Mouse (Mus musculus): ENCODE results near the gene Olfr51.
A peak's percentile ranks its signal among the peaks of the same experiment; 100 is the strongest.
"Not testable (repeated sequence)": the region's sequence is repeated elsewhere in the genome, so short reads cannot be mapped to it uniquely, and the experiment has no call there.

Olfr51 gene

DNA sequence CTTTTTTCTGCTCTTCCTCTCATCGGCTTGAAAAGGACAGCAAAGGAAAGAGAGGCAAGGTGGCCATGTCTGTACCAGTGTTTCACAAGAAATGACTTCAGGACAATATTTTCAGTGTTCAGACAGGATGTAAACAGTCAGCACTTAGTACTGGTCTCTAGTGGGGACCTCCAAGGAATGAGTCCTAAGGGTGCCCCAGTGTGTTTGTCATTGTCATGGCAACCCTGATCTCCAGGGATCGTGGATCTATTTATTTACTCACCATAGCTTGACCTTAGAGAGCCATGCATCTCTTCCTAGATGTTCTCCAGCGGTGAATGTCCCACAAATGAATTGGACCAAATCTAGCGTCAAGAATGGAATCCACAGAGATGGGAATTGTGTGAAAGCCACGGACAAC lies at the start of gene Olfr51:
Gene Olfr51 (plus strand): TSS at position 301 of the 400 bp plus-strand sequence.
- no peak for DNase-seq (ENCODE audit: low read depth)

DNA sequence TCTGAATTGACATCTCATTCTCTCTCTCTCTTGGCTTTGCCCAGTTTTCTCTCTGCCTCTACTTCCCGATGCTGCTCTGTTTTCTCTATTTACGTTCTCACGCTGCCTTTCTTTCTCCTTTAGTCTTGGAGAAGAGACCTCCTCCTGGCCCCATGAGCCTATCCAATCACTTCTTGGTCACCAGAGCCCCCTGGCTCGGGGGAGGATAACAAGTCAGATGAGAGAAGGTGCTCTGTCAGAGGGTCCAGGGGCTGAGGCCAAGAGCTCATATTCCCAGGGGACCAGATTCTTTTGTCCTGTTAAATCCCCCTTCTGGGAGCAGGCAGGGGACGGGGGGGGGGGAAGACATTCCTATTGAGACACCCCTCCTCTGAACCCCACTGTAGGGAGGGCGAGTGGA lies 49.7 kb upstream of the Olfr51 start, which contains the start of gene Prop1:
Gene Prop1 (minus strand): TSS at position 101 of the 400 bp plus-strand sequence.
- DNase-seq (ENCODE audit: low read depth): no peak

DNA sequence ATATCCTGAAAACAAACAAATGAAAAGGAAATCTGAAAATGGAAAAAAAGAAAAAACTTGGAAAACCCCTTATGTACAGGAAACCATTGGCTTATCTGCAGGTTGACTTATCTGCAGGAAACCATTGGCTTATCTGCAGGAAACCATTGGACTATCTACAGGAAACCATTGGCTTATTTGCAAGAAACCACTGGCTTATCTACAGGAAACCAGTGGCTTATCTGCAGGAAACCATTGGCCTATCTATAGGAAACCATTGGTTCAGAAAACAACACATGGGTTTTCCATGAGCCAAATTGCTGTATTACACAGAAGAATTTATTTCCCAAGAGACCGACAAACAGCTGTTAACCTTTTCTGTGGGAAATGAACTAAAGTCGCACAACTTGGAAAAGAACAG lies 38.5 kb upstream of the Olfr51 start:
- peak; percentile 59 for DNase-seq (ENCODE audit: low read depth)

DNA sequence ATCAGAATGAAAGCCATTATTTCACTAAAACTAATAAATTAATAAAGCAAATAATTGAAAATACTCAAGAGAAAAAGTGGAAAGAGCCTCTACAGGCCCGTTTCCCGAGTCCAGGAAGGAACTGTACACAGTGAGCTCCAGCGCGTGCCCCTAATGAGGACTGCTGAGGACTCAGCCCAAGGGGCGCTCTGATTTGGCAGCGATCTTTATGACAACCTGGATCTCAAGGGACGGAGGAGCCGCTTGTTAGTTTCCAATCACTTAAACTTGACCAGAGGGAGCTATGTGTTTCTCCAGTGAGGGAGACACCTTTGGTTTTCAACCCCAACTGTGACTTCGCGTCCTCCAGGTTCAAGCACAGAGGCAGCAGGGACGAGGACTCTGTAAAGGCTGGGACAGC lies 37.2 kb upstream of the Olfr51 start, which contains the start of gene Olfr1378:
Gene Olfr1378 (plus strand): TSS at position 301 of the 400 bp plus-strand sequence.
- no peak for DNase-seq (ENCODE audit: low read depth)

DNA sequence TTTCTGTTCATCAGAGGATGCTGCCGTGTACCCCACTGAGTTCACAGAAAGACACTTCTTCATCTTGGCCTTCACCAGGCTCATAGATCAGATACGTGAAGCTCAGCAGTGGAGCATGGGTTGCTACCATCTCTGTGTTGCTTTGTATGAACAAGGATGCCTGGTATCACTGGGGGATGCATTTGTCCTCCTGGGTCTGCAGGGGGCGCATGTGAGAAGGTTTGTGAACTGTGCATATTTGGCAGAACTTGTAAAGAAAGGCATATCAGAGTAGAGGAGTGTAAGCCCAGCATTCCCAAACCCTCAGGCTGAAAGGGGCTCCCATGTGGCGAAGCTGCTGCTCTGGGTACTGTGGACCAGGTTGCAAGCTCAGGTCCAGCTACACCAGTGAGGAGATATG lies 26.2 kb upstream of the Olfr51 start:
- DNase-seq (ENCODE audit: low read depth): no peak

DNA sequence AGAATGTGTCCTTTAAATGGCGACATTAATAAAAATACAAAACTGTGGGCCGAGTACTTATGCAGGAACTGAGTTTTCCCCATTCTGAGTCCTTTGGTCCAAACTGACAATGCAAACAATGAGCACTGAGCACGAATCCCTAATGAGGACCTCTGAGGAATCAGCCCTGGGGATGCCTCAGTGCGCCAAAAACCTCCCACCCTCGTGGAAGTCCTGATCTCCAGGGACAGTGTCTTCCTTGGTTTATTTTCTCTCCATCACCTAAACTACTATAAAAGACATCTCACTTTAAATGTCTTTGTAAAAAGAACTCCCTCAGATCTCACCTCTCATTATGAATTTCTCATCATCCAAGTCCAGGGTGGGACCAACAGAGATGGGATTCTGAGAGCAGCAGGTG lies 21.7 kb upstream of the Olfr51 start, which contains the start of gene Olfr1377:
Gene Olfr1377 (plus strand): TSS at position 301 of the 400 bp plus-strand sequence.
- DNase-seq (ENCODE audit: low read depth): no peak

DNA sequence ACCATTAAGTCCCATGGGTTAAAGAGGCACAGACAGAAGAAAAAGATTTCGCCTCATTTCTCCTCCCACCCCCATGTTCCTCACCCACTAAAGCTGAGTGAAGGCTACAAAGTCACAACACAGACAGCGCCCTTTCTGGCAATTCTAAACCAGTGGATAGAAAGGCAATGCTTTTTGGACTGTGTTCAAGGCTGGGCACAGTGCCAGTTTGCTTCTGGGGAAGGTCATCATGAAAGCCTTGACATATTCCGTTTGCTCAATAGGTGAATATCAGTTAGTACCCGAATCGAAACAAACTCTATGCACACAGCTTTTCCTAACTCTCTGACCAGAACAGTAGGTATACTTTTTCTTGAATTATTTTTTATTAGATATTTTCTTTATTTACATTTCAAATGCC lies 8.4 kb downstream of the Olfr51 start:
- no peak for DNase-seq (ENCODE audit: low read depth)

DNA sequence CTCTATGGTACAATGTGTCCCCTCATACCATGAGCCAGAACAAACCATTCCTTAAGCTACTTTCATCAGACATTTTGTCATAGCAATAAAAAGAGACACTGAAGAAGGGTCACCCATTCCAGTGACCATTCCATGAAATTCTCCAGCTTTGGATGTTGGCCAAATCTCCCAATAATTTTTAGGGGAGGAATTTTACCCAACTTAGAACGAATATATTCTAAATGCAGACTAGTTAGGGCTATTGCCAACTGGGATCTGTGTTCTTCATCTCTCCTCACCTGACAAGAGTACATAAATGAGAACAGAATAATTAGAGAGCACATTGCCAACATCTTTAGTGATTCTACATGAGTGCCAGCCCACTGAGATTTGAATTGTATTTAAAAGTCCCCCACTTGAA lies 10.5 kb downstream of the Olfr51 start, which contains the start of gene Olfr54:
Gene Olfr54 (plus strand): TSS at position 301 of the 400 bp plus-strand sequence.
- DNase-seq (ENCODE audit: low read depth): no peak

DNA sequence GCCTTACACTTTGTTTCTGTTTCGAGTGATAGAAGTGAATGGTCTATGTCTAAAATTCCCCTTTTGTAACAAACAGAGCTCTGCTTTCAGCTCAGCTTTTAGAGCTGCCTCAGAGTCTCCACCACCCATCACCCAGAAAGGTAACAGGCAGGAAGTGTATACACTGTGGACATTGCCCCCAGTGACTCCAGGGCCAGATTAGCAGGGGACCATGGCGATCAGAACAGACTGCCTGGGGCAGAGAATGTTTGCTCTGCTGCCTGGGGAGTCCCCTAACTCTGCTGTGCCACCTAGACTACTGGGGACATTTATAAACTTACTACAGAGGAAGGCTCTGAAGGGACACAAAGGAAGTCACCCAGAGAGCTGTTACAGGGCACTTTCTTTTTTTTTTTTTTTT lies 12.9 kb downstream of the Olfr51 start:
- DNase-seq (ENCODE audit: low read depth): no peak

DNA sequence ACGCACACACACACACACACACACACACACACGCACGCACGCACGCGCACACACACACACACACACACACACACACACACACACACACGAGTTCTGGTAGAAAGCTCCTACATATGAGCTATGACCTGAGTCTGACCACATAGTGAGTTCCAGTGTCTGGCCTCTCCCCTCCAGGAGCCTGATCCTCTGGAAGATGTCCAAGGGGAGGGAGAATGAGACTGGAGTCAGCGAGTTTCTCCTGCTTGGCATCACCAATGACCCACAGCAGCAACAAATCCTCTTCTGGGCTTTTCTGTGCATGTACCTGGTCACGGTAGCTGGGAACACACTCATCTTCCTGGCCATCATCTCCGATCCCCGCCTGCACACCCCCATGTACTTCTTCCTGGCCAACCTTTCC lies 23.4 kb downstream of the Olfr51 start:
- not testable (repeated sequence) for DNase-seq (ENCODE audit: low read depth)

DNA sequence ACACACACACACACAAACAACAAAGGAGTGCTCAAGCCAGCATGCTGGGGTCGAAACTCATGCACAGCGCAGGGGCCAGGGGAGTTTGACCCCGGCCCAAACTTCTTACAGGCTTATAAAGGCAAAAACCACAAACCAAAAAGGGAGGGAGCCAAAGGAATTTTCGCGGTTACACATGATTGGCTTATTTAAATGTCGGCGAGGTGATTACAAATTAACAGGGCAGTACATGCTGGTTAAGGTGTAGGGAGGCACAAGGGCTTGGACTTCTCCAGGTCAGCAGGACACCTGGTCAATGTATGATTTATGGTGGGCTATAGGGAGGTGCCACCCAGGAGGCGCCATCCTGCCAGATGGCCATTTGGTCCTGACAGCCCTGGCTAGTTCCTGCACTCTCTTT lies 26.0 kb downstream of the Olfr51 start:
- not testable (repeated sequence) for DNase-seq (ENCODE audit: low read depth)

DNA sequence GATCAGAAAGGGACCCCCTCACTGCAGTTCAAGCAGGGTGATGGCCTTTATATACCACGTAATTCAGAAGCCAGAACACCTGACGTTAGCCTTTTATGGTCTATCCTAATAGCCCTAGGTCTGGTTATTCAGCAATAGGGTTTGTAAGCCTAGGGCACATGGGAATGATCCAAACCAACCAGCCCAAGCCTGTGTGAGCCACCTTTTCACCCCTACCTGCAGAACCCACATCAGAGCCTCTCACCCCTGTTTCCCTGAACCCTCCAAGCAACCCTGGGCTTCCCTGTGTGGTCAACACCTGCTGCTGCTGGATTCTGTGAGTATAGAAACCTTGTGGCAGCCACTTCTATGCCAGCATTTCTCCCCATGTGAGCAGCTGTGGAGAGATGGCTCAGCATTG lies 26.8 kb downstream of the Olfr51 start:
- no peak for DNase-seq (ENCODE audit: low read depth)

DNA sequence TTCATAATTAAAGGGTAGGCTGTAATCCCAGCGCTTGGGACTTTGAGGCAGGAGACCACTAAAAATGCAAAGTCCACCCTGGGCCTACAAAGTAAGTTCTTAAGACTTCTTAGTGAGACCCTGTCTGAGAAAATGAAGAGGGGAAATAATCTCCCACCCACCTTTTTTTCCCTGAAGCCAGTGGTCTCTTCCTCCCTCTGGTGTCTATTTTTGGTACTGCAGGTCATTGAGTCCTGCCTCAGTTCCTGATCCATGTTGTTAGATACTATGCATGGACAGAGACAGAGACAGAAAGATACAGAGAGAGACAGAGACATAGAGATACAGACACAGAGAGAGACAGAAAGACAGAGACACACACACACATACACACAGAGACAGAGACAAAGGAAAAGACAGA lies 29.5 kb downstream of the Olfr51 start:
- DNase-seq (ENCODE audit: low read depth): no peak

DNA sequence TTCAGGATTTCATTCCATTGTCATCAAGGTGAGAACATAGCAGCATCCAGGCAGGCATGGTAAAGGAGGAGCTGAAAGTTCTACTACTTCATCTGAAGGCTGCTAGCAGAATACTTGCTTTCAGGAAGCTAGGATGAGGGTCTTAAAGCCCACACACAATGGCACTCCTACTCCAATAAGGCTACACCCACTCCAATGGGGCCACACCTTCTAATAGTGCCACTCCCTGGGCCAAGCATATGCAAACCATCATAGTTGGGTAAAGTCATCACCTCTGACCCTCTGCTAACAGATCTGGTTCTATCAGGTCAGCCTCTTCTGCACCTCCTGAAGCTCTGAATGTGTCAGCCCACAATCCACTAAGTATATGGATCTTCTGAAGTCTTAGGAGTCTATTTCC lies 30.7 kb downstream of the Olfr51 start:
- DNase-seq (ENCODE audit: low read depth): not testable (repeated sequence)

DNA sequence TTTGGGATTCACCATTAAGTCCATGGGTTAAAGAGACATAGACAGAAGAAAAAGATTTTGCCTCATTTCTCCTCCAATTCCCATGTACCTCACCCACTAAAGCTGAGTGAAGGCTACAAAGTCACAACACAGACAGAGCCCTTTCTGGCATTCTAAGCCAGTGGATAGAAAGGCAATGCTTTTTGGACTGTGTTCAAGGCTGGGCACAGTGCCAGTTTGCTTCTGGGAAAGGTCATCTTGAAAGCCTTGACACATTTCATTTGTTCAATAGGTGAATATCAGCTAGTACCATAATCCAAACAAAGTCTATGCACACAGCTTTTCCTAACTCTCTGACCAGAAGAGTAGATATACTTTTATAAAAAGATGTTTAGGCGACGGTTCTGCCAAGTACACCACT lies 32.6 kb downstream of the Olfr51 start:
- DNase-seq (ENCODE audit: low read depth): no peak

DNA sequence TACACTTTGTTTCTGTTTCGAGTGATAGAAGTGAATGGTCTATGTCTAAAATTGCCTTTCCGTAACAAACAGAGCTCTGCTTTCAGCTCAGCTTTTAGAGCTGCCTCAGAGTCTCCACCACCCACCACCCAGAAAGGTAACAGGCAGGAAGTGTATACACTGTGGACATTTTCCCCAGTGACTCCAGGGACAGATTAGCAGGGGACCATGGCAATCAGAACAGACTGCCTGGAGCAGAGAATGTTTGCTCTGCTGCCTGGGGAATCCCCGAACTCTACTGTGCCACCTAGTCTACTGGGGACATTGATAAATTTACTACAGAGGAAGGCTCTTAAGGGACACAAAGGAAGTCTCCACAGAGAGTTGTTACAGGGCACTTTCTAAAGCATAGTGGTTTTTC lies 41.4 kb downstream of the Olfr51 start:
- DNase-seq (ENCODE audit: low read depth): not testable (repeated sequence)

DNA sequence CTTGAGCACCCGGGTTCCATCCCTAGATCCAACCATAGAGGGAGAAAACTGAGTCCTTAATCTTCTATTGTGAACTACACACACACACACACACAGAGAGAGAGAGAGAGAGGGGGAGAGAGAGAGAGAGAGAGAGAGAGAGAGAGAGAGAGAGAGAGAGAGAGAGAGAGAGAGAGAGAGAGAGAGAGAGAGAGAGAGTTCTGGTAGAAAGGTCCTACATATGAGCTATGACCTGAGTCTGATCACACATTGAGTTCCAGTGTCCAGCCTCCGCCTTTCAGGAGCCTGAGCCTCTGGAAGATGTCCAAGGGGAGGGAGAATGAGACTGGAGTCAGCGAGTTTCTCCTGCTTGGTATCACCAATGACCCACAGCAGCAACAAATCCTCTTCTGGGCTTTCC lies 44.4 kb downstream of the Olfr51 start, which contains the start of gene Olfr1375:
Gene Olfr1375 (plus strand): TSS at position 301 of the 400 bp plus-strand sequence.
- not testable (repeated sequence) for DNase-seq (ENCODE audit: low read depth)

DNA sequence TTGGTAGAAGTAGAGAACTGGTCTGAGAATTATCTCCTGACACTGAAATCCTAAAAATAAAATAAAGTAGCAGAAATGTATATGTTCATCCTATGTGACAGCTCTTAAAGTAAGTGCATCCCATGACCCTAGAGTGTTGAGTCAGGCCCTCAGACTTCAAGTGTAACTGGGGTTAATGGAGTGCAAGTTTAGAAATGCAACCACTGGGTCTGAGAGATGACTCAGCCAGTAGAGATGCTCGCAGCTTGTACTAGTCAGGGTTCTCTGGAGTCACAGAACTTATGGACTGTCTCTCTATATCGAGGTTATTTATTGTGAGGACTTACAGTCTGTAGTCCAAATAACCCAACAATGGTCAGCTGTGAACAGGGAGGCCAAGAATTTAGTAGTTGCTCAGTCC lies 48.3 kb downstream of the Olfr51 start:
- DNase-seq (ENCODE audit: low read depth): no peak

DNA sequence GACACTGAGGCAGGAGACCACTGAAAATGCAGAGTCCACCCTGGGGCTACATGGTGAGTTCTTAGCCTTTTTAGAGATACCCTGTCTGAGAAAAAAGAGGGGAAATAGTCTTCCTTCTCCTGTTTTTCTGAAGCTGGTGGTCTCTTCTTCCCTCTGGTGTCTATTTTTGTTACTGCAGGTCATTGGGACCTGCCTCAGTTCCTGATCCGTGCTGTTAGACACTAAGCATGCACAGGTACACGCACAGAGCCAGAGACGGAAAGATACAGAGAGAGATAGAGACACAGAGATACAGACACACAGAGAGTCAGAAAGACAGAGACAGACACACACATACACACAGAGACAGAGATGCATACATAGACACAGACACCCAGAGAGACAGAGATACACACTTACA lies 49.8 kb downstream of the Olfr51 start:
- no peak for DNase-seq (ENCODE audit: low read depth)

DNA sequence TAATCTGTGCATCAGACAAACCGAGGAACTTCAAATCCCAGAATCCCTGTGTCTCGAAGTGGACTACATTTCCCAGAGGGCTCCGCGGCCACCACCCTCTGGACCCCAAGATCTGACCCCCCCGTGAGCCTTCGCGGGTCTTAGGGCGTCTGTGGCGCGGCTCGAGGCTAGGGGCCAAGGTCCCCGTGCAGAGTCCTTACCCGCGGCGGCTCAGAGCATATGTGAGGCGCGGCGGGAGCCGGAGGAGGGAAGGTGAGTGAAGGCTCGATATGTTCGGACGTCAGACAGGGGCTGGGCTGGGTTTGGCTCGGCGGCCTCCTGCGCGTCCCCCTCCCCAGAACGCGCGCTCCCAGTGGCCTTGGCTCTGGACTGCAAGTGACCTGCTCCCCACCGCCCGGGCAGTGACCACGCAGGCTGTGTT lies 55.8 kb downstream of the Olfr51 start, which contains the start of gene Zfp354a:
Gene Zfp354a (plus strand): TSS at position 107 of the 421 bp plus-strand sequence.
- DNase-seq (ENCODE audit: low read depth): no peak
